Mouse (Mus musculus) monocyte, adult 2 months (primary cell): ENCODE data around the gene Tmem259.

Experiments
- DNase-seq, 2 experiments: peaks; one replicate each; pipeline ENCODE4 v3.0.0; 2022; ENCODE audit warnings: low spot score in 2 of 2, low read depth in 1 of 2

The Tmem259 gene

DNA sequence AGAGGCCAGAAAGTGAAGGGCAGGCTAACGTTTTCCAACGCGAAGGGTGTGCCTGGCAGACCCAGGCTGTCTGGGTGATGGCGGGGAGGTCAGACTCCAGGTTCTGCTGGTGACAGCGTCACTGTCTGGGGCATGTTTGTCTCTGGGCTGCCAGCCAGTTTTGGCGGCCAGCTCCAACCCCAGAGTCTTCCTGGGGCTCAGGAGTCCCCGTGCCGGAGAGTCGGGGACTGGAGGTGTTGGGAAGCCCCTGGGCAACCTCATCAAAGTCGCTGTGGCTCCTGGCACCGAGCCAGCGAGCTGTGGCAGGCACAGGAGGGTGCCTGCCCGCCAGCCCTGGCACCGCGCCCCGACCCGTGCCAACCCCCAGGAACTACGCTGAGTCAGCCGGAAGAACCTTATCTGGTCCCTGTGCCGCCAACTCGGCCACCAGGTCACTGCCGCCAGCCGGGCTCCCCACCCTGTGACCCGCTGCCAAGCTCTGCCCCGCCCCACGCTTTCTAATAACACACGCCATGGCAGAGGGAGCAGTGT, 47.2 kb downstream of the Tmem259 start:
- DNase-seq: peak; percentile 59 to 66

DNA sequence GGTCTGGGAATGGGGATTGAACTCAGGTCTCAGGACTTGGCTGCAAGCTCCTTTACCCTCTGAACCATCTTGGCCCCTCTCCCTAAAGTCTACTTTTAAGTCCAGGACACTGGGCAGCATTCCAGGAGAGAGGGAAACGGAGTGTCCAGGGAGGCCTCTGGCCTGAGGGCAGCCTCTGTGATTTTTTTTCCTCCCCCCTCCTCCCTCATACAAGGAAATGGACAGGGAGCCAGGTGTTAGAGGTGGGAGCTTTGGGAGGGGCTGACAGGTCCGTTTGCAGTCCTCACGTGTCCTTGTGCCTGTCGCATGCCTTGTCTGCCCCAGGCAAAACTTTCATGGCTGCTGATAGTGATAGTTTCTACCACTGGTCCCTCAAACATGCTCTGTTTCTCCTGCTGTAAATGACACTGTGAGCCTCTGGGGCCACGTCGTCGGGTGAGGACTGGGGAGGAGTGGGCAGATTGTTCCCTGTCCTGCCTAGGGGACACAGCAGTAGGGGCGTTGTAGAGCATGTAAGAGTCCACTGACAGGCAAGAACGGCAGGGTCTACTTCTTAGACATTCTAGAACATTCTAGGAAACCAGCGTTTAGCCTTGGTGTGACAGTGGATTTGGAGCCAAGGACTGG, 47.7 kb downstream of the Tmem259 start:
- DNase-seq: no peak

DNA sequence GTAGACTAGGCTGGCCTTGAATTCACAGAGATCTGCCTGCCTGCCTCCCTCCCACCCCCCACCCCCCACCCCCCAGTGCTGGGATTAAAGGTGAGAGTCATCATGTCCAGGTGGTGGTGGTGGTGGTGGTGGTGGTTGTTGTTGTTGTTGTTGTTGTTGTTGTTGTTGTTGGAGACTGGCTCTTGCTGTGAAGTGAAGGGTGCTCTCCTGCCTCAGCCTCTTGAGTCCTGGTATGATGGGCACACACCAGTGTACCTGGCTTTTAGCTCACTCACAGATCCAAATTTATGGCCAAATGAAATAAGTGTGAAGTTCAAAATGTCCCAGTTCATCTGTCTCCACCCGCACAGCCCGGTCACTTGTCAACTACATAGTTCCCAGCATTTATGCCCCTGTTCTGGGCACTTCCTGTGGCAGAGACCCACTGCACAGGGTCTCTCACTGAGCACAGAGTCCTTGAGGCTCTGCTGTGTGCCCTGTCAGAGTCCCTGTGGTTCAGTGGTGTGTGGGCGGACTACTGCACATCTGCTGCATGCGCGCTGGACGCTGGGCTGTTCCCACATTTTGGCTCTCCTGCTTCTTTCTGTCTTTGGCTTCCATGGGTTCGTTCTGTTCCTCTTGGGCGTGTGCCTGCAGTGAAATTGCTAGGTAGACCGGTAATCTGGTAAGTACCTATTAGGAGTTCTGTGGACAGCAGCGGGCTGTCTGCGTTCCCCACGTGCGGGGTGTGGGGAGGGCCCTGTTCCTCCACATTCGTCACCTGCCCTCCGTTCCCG, 49.1 kb downstream of the Tmem259 start:
- DNase-seq: no peak

DNA sequence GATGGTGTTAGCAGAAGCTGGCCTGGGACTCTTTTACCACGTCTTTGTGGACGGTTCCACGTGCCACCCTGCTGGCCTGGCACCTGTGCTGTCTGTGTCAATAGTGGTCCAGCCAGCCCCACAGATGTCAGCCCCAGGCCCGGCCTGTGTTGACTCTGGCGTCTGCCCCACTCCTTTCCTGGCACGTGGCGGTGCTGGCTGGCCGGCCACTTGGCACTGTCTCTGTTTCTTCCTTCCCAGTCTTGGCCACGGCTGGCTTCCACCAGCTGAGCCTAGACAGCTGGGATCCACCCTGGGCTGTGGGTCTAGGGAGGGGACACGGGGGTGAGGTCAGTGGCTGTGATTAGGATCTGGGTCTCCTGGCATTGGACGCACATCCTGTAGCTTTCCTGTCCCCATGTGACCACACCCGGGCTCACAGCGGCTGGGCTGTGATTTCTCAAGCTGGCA, 49.8 kb downstream of the Tmem259 start:
- DNase-seq: no peak

DNA sequence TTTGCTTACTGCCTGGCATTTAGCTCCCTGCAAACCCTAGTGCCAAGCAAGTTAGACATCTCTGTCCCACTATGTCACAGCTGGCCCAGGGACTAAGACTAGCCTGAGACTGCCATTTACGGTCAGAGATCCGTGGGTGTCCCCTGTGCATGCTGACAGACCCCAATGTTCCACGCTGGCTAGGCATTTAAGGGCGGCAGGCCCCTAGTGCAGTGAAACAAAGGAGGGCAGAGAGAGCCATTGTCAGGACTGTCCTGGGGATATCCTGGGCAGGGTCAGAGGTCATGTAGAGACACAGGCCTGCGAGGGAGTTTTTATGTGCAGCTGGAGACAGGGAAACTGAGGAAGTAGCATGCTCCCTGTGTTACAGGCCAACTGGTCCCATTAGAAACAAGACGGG, 50.3 kb downstream of the Tmem259 start:
- no peak for DNase-seq

DNA sequence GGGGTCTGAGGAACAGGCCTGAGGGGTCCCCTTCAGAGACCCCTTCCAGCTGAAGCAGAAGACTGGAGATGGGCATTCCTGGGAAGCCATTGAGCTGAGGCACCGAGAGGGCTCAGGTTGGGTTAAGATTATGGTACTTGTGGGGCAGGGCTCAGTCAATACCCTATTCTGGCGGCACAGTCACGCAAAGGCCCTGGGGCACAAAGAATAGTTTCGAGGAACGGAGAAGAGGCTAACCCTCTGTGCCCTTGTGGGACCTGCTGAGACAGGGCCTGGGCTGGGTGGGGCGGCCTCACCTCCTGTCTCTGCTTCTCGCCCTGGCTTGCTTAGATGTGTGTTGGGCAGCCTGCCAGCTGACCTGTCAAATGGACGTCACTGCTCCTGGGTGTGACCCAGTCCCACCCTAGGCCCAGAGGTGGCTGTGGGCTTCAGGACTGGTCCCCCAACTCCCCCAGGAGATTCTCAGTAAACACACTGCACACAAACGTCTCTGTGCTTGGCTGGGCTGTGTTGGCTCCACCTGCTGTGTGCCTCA, 50.9 kb downstream of the Tmem259 start:
- DNase-seq: no peak

DNA sequence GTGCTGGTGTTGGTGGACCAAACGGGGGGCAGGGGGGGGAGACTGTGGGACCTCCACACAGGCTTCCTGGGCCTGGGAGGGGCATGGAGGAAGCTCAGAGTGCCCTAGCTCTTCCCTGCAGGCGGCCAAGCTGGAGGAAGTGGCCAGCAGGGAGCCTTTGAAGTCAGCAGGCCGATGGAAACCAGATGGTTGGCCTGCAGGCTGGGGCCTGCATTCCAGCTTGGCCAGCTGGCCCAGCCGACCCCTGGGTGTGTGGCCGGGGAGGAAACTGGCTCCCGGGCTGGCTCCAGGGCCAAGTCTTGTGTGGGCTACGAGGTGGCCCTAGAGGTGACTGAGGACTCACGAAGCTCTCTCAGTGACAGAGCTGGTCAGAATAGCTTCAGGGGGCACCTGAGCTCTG, 51.4 kb downstream of the Tmem259 start:
- no peak for DNase-seq

DNA sequence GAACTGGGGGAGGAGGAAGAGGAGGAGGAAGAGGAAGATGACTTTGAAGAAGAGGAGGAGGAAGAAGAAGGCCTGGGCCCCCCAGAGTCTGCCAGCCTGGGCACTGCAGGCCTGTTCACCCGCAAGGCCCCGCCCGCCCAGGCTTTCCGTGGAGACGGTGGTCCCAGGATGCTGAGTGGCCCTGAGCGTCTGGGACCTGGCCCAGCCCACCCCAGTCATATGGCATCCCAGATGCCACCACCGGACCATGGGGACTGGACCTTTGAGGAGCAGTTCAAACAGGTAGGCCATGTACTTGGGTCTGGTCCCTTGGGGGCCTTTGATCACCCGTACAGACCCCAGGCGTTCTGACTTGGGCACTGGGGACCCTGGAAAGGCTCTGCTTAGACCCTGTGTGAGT, 52.3 kb downstream of the Tmem259 start:
- DNase-seq: no peak

DNA sequence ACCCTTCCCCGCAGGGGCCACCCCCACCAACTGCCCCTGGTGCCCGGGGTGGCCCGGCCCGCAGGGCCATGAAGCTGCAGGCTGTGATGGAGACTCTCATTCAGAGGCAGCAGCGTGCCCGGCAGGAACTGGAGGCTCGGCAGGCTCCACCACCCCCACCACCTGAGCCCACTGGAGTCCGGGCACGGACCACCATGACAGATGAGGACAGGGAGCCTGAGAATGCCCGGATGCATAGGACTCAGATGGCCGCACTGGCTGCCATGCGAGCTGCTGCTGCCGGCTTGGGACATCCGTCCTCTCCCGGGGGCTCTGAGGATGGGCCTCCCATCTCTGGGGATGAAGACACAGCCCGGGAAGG, 53.3 kb downstream of the Tmem259 start:
- DNase-seq: no peak

DNA sequence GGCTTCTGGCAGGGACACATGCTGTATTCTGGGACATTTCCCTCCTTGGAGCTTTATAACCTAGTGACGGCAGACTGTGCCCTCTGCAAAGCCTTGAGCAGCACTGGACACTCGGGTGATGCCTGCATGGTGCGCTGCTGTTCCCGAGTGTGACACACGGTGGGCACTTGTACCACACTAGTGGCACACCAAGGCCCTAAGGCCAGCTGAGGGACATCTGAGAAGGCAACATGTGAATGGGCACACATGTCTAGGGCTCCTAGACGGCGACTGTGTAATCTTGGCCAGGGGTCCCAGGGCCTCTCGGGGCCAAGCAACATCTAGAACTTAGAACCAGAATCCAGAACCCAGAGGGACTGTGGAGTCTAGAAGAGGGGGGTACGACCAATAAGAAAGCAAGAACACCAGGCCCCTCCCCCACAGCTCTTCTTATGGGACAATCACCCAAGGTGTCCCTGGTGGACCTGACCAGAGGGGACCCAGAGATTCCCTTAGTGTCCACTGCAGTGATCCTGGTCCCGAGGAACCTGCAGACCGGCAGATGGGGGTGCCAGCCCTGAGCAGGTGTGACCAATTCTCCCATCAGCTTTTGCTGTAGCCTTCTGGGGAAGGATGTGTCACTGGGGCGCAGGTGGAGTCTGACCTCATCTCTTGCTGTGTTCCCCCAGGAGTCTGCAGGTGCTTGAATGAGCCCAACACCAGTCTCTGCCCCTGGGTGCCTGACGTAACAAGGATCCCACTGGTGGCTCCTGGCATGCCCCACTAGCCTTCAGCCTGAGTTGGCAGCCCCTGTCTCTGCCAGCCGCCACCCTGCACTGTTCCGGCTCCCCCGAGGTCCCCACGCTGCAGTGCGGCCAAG, 53.9 kb downstream of the Tmem259 start:
- no peak for DNase-seq

DNA sequence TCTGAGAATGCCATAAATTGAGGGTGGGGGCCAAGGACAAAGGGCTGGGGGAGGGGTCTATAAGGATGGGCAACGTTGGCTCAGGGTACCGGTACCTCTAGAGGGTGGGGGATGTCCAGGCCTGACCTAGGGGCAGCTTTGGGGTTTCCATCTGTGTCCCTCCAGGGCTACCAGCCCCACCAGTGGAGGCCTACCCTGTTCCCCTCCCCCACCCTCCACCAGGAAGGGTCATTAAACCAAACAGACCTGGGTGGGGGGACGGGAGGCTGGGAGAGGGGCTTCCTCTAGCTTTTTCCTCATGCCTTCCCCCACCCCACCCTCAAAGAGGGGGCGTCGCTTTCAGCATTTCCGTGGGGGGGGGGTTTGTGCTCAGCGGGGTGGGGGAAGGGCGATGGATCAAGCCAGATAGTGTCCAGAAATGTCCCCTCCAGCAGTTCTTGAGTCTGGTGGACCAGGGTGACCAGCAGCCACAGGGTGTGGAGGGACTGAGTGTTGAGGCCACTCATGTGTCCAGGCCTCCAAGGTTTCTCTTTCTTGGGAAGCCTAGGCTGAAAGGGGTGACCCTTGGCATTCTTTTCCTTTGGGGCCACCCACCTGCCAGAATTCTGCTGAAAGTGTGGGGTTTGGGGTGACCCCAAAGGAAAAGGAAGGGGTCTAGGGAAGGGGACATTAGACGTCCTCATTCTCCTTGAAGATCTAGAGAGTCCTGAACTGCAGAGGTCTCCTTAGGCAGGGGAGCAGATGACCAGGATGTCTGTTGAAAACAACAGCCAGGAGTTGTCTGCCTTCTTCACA, 55.0 kb downstream of the Tmem259 start:
- no peak for DNase-seq

DNA sequence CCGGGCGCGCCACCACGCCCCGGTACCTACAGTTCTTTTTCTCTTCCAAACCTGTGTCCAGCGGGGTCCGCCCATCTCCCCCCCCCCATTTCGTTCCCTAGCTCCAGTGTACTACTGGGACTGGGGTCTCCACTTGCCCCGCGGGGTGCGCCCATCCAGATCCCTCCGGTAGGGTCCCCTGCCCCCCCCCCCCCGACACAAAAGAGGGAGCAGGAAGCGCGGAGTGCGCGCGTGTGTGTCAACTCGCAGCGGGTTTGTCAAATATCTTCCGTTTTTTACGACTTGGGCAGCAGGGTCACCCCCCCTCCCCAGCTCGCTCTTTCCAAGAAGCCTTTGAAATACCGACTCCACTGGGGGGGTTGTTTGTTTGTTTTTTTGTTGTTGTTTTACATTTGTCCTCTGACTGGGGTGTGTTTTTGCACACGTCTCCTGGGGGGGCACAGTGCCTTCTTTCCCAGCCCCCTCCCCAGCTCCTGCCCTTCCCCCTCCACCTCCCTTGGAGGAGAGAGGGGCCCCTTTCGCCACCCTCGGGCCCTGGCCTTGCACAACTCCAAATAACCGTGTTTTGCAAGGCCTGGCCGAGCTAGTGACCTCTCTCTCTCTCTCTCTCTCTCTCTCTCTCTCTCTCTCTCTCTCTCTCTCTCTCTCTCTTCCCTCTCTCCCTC, 56.0 kb downstream of the Tmem259 start:
- peak; percentile 34 to 50 for DNase-seq

DNA sequence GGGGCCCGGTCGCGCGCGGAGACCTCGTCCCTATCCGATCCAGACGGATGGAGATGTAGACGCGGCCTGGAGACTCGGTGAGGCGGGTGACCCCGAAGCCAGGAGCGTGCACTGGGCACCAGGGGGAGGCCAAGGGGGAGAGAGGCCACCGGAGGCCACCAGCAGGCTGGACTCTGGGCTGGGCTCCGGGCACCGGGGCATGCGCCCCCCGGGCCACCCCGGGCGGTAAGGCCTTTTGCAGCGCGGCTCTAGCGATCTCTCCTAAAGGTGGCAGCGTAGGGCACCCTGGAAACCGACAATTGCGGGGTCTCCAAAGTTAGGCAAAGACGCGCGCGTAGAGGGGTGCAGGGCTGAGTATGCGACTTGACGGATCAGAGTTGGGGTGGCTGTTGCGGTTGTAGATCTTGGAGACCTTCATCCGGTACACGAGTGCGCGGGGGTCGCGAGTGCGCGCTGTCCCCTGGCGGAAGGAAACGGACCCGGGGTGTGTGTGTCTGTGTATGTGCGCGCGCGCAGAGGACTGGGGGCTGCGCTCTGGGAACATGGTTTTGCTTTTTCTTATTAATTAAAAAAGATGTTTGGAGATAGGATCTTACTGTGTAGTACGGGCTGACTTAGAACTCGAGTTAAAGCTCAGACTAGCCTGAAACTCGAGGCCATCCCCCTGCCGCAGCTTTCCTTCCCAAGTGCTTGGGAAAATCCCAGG, 56.7 kb downstream of the Tmem259 start:
- DNase-seq: no peak

DNA sequence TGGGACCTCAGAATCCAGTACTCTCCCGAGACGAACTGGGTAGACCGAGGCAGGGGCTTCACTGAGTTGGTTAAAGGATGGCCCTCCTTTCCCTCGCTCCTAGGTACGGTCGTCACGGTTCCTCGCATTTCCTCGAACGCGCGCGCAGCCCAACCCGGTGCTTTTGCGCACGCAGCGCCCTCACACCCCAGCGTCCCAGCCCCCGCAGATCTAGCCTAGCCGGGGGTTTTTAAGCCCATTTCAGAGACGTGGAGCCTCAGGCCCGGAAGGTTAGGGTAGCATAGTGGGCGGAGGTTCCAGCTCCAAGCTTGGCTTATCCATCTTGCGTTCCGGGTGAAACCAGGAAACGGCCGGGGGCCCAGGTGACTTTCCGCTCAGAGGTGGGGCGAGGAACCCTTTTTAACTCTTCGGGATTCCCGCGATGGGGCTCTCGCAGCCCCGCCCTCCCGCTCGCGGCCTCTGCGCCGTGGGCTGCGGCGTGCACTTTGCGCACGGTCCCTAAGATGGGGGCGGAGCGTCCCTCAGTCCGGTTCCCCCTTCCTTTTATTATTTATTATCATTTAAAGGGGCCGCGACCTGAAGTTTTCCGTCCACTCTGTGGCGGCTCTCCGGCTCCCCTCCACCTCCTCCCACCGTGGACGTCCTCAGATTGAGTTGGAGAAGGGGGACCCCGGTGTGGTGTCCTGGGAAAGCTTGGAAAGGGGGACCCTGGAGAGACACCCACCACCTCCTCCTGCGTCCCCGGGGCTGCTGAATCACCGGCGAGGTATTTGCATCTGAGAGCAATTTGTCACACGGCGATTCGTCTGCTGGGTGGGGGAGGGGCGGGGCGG, 57.4 kb downstream of the Tmem259 start, which contains the start of gene Arid3a:
Gene Arid3a, plus strand, starts transcription at position 553 of the 833 bp plus-strand sequence.
- DNase-seq: peak; percentile 59 to 78

DNA sequence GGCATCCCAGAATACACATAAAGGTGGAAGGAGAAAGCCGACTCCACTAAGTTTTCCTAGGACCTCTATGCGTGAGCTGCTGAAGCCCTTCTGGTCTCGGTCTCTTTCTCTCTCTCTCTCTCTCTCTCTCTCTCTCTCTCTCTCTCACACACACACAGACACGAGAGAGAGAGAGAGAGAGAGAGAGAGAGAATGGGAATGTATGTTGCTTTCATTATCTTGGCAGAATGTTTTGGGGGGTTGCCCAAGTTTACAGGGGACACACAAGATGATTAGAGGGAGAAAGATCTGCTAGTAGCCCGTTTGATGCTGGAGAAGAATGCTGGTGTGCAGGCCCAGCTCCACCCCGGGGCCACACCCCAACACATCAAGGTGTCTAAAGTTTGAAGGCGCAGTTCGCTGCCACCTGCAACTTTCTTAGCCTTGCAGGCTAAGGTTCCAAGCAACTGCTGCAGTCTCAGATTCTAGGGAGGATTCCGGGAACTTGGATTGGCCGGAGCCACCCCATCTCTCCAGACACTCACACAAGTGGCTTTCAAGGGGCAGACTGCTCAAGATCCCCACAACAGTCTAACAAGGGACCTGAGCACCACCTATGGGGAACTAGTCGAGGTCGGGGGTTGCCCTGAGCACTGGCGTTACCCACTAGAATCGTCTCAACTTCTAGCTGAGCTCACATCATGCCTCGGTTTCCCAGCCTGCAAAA, 58.2 kb downstream of the Tmem259 start:
- no peak for DNase-seq

DNA sequence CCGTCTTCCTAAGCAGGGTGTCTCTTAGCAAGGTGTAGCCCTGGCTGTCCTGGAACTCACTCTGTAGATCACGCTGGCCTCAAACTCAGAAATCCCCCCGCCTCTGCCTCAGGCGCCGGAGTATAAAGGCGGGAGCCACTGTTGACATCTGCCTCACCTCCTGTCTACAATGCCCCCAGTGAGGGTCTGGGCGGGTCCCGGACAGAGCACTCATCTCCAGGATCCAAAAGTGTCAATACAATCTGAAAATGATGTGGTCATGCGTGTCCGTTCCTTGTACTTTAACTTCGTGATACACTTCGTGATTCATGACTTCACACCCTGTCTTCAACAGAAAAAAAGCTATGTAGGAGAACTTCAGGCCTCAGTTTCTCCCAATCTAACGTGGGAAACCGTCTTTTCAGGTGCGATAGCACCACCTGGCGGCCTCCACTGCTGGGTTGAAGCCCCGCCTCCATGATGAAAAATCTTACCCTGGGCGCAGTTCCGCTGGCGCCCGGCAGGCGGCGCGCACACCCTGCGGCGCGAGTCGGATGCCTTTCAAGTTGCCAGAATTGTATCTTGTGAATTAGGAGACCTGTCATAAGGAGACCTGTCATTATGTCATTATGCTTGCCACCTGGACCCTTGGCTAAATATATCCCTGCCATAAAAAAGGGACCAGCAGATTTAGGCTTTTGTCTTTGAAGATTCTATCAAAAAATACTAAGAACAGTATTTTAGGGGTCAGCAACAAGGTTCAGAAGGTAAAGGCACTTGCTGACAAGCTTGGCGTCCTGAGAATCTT, 58.9 kb downstream of the Tmem259 start:
- DNase-seq: peak; percentile 76 to 90
